Mouse (Mus musculus): Measurements from ENCODE around the gene Ccn5. TPM values are rescaled to one million over a fixed set of nuclear protein-coding genes. Genes with fewer than 3 reads are reported as not detected.

Gene Ccn5
- polyA plus RNA-seq, 1 experiment from 2014 or later, result 1.4 TPM

DNA sequence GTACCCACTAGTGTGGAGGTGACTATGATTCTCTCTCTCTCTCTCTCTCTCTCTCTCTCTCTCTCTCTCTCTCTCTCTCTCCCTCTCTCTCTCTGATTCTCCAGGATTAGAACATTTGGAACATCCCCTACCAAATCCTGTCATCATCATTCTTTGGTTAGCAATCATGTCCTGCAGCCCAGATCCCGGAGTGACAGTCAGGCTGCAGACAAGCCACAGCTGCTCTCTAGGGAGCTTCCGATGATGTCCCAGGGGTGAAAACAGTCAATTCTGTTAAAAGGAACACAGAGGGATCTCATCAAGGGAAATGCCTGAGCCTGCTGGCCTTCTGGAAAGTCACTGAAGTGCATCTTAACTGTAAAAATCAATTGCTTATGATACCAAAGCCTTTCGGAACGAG, 21.4 kb downstream of the Ccn5 start:
- ATAC-seq (ENCODE audit: insufficient number of reproducible peaks, low FRiP score, low TSS enrichment, low read depth), result no peak
- WGBS, result 53% methylated on average over 4 of the region's 4 CpGs
- Histone ChIP-seq H3K9ac (no peak overlapping the region), H3K4me3 (replicated peaks) (no peak overlapping the region), H3K9me3 (replicated peaks) (no peaks in the 10 kb centered on the region), H3K27me3 (no peaks in the 10 kb centered on the region), H3K27ac (replicated peaks) (no peak overlapping the region), H3K36me3 (no peaks in the 10 kb centered on the region), H3K4me2 (replicated peaks) (no peak overlapping the region), H3K4me1 (no peaks in the 10 kb centered on the region)

DNA sequence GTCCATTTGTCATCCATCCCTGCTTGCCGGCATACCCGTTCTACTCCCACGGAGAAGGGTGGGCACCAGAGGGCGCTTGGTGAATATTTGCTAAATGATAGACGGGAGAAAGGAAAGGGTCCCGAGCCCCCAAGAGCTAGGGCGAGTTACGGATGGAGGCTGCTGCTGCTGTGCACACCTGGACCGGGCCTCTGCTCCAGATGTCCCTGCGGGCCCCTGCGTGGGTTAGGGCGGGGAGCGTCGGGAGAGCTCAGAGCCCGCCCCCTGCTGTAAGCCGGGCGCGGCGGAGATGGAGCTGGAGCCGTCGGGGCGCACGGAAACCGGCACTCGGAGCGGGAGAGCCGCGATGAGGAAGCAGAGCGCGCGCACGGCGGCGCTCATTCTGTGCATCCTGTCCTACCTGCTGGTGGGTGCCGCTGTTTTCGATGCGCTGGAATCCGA, 32.8 kb downstream of the Ccn5 start, which contains the start of gene Kcnk15:
TSS of gene Kcnk15 (plus strand) at position 191 of the 441 bp plus-strand sequence.
- H3K27me3 ChIP-seq, result peaks cover 88% of the 10 kb centered on the region
- no peak for ATAC-seq (ENCODE audit: insufficient number of reproducible peaks, low FRiP score, low TSS enrichment, low read depth)

DNA sequence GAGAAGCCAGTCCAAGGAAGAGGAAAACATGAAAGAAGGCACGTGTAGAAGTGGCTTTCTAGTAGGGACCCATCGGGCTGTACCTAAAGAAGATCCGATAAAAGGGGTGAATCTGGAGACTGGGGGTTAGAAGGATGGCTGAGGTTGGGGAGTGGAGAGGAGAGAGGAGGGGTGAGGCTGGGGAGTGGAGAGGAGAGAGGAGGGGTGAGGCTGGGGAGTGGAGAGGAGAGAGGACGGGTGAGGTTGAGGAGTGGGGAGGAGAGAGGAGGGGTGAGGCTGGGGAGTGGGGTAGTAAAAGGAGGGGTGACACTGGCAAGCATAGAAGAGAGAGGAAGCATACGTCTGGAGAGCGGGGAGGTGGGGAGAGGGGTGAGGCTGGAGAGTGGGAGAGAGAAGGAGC, 36.6 kb downstream of the Ccn5 start:
- H3K4me2 ChIP-seq (replicated peaks), result no peak overlapping the region
- no peaks in the 10 kb centered on the region for H3K36me3 ChIP-seq
- WGBS, result 71% methylated on average over 6 of the region's 6 CpGs
- H3K27me3 ChIP-seq, result peaks cover 70% of the 10 kb centered on the region
- H3K4me1 ChIP-seq, result peaks cover 13% of the 10 kb centered on the region
- no peak overlapping the region for H3K27ac ChIP-seq (replicated peaks)
- no peak for ATAC-seq (ENCODE audit: insufficient number of reproducible peaks, low FRiP score, low TSS enrichment, low read depth)
- H3K4me3 ChIP-seq (replicated peaks), result no peak overlapping the region
- H3K9ac ChIP-seq, result no peak overlapping the region
- H3K9me3 ChIP-seq (replicated peaks), result no peaks in the 10 kb centered on the region

More for the DNA sequence above, 32.8 kb downstream of the Ccn5 start, which contains the start of gene Kcnk15:
- H3K9ac ChIP-seq, result no peak within 1 kb of the TSS
- no peak within 1 kb of the TSS for H3K27ac ChIP-seq (replicated peaks)
- H3K4me3 ChIP-seq (replicated peaks), result peak within 1 kb of the TSS; percentile 16
- peak within 1 kb of the TSS; percentile 33 for H3K4me2 ChIP-seq (replicated peaks)
- under 1% methylated on average over 38 of the region's 38 CpGs for WGBS
- H3K9me3 ChIP-seq (replicated peaks), result no peaks in the 10 kb centered on the region
- no peaks in the 10 kb centered on the region for H3K36me3 ChIP-seq
- H3K4me1 ChIP-seq, result peaks cover 11% of the 10 kb centered on the region

DNA sequence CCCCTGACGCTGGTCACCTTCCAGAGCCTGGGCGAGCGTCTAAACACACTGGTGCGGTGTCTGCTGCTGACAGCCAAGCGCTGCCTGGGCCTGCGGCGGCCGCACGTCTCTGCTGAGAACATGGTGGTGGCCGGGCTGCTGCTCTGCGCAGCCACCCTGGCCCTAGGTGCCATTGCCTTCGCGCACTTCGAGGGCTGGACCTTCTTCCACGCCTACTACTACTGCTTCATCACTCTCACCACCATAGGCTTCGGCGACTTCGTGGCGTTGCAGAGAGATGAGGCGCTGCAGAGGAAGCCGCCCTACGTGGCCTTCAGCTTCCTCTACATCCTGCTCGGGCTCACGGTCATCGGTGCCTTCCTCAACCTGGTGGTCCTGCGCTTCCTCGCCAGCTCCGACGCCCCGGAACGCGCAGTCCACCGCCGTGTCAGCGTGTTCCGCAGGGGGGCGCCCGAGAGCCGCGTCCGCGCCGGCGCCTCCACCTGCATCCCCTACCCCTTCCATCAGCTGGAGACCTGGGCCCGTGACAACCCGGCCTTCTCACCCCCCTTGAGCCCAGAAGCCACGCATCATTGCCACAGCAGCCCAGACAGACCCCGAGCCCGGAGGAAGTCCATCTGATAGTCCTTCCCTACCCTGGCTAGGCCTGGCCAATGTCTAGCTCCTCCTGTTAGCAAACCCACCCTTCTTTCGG, 37.7 kb downstream of the Ccn5 start:
- H3K4me2 ChIP-seq (replicated peaks), result peak overlapping the region; percentile 30
- H3K9me3 ChIP-seq (replicated peaks), result no peaks in the 10 kb centered on the region
- ATAC-seq (ENCODE audit: insufficient number of reproducible peaks, low FRiP score, low TSS enrichment, low read depth), result no peak
- H3K27me3 ChIP-seq, result peaks cover 61% of the 10 kb centered on the region
- WGBS, result 13% methylated on average over 50 of the region's 50 CpGs
- no peak overlapping the region for H3K27ac ChIP-seq (replicated peaks)
- no peak overlapping the region for H3K9ac ChIP-seq
- no peak overlapping the region for H3K4me3 ChIP-seq (replicated peaks)
- H3K4me1 ChIP-seq, result peaks cover 12% of the 10 kb centered on the region
- no peaks in the 10 kb centered on the region for H3K36me3 ChIP-seq

DNA sequence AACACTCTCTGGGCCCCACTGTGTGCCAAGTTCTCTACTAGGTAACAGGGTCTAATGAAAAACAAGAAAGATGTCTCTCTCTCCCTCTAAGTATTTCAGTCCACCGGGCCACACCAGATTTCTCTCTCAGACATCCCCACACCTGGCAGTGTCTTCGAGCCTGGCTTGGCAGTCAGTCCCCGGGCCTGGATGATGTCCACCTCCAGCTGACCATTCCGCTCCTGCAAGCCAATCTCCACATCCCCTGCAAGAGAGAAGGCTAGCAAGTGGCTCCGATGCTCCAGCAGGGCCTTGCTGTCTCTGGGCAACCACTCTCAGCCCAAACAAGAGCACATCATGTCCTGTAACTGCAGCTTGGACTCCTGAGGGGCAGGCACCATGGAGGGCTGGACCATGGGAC, 44.6 kb downstream of the Ccn5 start:
- Histone ChIP-seq H3K9ac (no peak overlapping the region), H3K27me3 (0 out of 2 replicates have a peak, but pooled peaks cover 6% of the 10 kb centered on the region), H3K9me3 (replicated peaks) (no peaks in the 10 kb centered on the region), H3K4me1 (no peaks in the 10 kb centered on the region), H3K4me3 (replicated peaks) (no peak overlapping the region), H3K36me3 (no peaks in the 10 kb centered on the region), H3K4me2 (replicated peaks) (no peak overlapping the region), H3K27ac (replicated peaks) (no peak overlapping the region)
- no peak for ATAC-seq (ENCODE audit: insufficient number of reproducible peaks, low FRiP score, low TSS enrichment, low read depth)
- WGBS, result 90% methylated on average over 5 of the region's 5 CpGs

DNA sequence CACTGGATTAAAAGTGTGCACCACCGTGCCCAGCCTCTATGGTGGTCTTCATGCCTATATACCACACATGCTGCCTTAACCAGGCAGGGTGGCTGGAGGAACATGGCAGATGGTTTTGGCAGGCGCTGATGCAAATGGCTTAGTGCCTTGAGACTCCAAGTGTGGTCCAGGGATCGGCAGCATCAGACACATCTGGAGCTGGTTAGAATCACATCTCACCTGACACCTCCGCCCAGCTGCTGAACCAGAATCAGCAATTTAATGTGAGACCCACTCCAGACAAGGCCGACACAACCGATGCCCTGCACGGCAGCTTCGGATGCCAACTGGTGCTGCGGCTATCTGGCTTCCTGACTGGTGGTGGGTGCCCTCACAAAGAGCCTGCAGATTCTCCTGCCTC, 45.4 kb downstream of the Ccn5 start:
- Histone ChIP-seq H3K36me3 (no peaks in the 10 kb centered on the region), H3K27ac (replicated peaks) (no peak overlapping the region), H3K27me3 (0 out of 2 replicates have a peak, but pooled peaks cover 10% of the 10 kb centered on the region), H3K9me3 (replicated peaks) (no peaks in the 10 kb centered on the region), H3K4me3 (replicated peaks) (no peak overlapping the region), H3K9ac (no peak overlapping the region), H3K4me1 (no peaks in the 10 kb centered on the region), H3K4me2 (replicated peaks) (no peak overlapping the region)
- 65% methylated on average over 9 of the region's 9 CpGs for WGBS
- no peak for ATAC-seq (ENCODE audit: insufficient number of reproducible peaks, low FRiP score, low TSS enrichment, low read depth)

DNA sequence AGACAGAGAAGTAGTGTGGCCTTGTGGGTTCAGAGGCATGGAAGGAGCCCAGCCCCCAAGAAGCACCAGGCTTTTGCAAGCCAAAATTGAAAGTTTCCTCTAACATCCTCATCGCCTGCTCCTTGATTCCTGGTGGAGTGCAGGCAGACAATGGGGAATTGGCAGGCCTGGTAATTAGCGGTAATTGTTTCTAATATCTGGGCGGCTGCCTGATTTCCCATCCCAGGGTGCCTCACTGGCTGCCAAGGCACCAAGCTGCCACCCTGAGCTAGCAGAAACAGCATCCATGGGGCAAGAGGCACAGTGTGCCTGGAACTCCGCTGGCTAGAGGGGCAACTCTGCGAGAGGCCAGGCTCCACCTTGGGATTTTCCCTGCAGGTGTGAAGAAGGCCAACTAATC, 49.1 kb downstream of the Ccn5 start:
- Histone ChIP-seq H3K36me3 (no peaks in the 10 kb centered on the region), H3K27me3 (0 out of 2 replicates have a peak, but pooled peaks cover 10% of the 10 kb centered on the region), H3K4me1 (no peaks in the 10 kb centered on the region), H3K4me3 (replicated peaks) (no peak overlapping the region), H3K4me2 (replicated peaks) (no peak overlapping the region), H3K27ac (replicated peaks) (no peak overlapping the region), H3K9ac (no peak overlapping the region), H3K9me3 (replicated peaks) (no peaks in the 10 kb centered on the region)
- ATAC-seq (ENCODE audit: insufficient number of reproducible peaks, low FRiP score, low TSS enrichment, low read depth), result no peak
- 55% methylated on average over 5 of the region's 5 CpGs for WGBS

DNA sequence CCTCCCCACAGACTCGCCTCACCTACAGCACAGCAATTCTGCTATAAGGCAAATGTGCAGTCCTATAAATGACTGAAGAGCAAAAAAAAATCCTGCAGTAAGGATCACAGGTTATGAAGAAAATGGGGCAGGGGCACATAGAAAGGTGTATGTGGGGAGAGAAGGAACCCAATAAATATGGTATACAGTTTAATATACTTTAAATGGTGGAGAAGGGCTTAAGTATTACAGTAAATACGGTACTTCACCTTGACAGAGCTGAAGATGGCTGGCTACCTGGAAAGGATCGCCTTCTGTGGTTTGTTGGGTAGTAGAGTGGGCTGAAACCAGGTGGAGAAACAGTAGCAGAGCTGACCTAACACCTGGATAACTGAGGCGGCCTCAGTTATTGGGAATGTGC, 50.6 kb downstream of the Ccn5 start:
- Histone ChIP-seq H3K27me3 (0 out of 2 replicates have a peak, but pooled peaks cover 10% of the 10 kb centered on the region), H3K9me3 (replicated peaks) (no peaks in the 10 kb centered on the region), H3K4me3 (replicated peaks) (no peak overlapping the region), H3K4me2 (replicated peaks) (no peak overlapping the region), H3K4me1 (peaks cover 9% of the 10 kb centered on the region; the same call in 1 of the 2 replicates), H3K27ac (replicated peaks) (no peak overlapping the region), H3K36me3 (no peaks in the 10 kb centered on the region), H3K9ac (no peak overlapping the region)
- WGBS, result 76% methylated on average over 4 of the region's 4 CpGs
- no peak for ATAC-seq (ENCODE audit: insufficient number of reproducible peaks, low FRiP score, low TSS enrichment, low read depth)

DNA sequence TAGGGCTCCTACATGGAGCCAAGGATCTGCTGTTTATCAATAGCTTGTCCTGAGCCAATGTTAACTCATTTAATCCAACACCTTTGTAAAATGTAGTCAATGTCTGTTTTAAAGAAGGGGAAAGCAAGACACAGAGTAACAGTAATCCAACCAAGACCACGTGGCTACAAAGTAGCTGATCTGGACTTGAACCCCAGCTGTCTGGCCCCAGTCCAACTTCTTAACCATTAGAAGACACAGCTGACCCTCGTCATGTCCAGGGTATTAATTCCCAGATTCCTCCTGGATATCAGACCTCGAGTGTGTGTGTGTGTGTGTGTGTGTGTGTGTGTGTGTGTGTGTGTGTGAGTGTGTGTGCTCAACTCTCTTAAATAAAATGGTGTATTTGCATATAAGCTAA, 51.2 kb downstream of the Ccn5 start:
- peaks cover 9% of the 10 kb centered on the region; the same call in 1 of the 2 replicates for H3K4me1 ChIP-seq
- 45% methylated on average over 3 of the region's 3 CpGs for WGBS
- ATAC-seq (ENCODE audit: insufficient number of reproducible peaks, low FRiP score, low TSS enrichment, low read depth), result no peak
- no peak overlapping the region for H3K4me2 ChIP-seq (replicated peaks)
- H3K9me3 ChIP-seq (replicated peaks), result no peaks in the 10 kb centered on the region
- H3K4me3 ChIP-seq (replicated peaks), result no peak overlapping the region
- no peak overlapping the region for H3K9ac ChIP-seq
- no peak overlapping the region for H3K27ac ChIP-seq (replicated peaks)
- H3K27me3 ChIP-seq, result 0 out of 2 replicates have a peak, but pooled peaks cover 10% of the 10 kb centered on the region
- H3K36me3 ChIP-seq, result no peaks in the 10 kb centered on the region

DNA sequence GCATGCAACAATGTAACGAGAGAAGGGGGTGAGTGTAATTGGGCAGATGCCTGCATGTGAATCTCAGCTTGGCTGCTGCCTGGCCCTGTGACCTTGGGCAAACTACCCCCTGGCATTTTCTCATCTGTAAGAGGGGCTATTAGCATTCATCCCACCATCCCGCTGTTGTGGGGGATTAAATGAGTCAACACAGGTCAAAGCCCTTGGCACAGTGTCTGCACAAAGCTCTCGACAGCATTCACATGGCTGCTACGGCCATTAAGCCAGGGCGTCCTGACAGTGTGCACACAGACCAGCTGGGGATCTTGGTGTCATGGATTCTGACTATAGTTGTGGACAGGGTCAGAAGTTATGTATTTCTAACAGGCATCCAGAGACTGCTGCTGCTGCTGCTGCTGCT, 54.2 kb downstream of the Ccn5 start:
- ATAC-seq (ENCODE audit: insufficient number of reproducible peaks, low FRiP score, low TSS enrichment, low read depth), result no peak
- 0 out of 2 replicates have a peak, but pooled peaks cover 9% of the 10 kb centered on the region for H3K27me3 ChIP-seq
- no peaks in the 10 kb centered on the region for H3K9me3 ChIP-seq (replicated peaks)
- H3K4me3 ChIP-seq (replicated peaks), result no peak overlapping the region
- peaks cover 9% of the 10 kb centered on the region; the same call in 1 of the 2 replicates for H3K4me1 ChIP-seq
- no peak overlapping the region for H3K9ac ChIP-seq
- 22% methylated on average over 5 of the region's 5 CpGs for WGBS
- no peak overlapping the region for H3K27ac ChIP-seq (replicated peaks)
- no peaks in the 10 kb centered on the region for H3K36me3 ChIP-seq
- H3K4me2 ChIP-seq (replicated peaks), result no peak overlapping the region

DNA sequence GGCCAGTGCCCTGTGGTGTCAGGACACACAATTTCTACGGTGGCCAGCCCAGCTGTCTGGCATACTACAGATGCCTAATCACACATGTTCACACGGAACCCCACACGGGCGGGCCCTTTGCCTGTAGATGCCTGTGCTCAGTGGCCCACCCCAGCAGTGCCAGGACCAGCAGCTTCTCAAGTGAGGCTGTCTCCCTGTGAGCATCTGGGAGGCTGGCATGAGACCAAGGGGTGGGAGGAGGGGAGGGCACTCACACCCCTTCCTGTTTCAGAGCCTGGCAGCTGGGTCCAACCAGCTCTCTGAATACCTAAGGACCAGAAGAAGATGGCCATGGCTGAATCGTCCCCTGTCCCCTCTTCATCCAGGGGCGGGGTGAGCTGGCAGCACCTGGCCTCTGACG, 54.8 kb downstream of the Ccn5 start:
- H3K36me3 ChIP-seq, result no peaks in the 10 kb centered on the region
- H3K4me3 ChIP-seq (replicated peaks), result no peak overlapping the region
- 0 out of 2 replicates have a peak, but pooled peaks cover 2% of the 10 kb centered on the region for H3K27me3 ChIP-seq
- no peak overlapping the region for H3K4me2 ChIP-seq (replicated peaks)
- H3K27ac ChIP-seq (replicated peaks), result no peak overlapping the region
- peak; percentile 20; the same call in 1 of the 2 replicates for ATAC-seq (ENCODE audit: insufficient number of reproducible peaks, low FRiP score, low TSS enrichment, low read depth)
- peaks cover 9% of the 10 kb centered on the region; the same call in 1 of the 2 replicates for H3K4me1 ChIP-seq
- H3K9ac ChIP-seq, result no peak overlapping the region
- H3K9me3 ChIP-seq (replicated peaks), result no peaks in the 10 kb centered on the region
- WGBS, result 66% methylated on average over 7 of the region's 7 CpGs

All from embryonic facial prominence, embryonic 15.5 days (tissue).